8 mouse cellular contexts compared by ENCODE assay signal in the genomic region with DNA sequence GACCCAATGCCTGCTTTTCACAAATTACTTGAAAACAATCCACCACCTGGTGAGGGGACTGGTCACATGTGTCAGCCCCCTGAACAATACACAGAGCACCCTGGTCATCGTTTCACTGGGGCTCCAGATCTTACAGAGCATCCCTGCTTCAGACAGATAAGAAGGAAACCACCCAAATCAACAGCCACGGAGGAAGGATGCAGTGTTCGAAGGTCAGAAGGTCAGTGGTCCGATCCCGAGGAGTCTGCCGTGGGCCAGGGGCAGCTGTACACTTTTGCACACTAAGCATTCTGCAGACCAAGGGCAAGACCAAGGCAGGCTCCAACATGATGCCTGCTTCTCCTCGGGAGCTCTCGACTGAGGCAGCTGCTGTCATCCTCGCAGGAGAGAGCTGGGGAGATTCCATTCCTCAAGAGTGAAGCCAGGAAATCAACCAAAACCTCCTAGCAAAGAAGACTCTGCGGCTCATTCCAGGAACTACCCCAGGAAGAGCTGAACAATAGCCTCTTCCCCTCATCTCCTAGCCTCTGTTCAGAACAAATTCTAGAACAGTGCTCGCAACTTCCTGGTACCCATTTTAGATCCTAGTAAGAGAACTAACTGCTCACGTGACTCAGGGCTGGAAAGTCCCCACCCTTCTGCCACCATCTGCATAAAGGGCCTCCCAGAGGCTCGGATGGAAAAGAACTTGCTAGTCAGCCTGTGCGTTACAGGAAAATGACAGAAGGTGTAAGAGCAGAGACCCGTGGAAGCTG. TPM values are rescaled to one million over a fixed set of nuclear protein-coding genes. Genes with fewer than 3 reads are reported as not detected.
DNase-seq lines count a peak whose midpoint lies in the region; ATAC-seq and TF ChIP-seq lines count a peak whose summit lies in the region.

No protein-coding gene starts in this region.

- H3K27me3 ChIP-seq in hindbrain, embryonic 15.5 days: no peaks in the 10 kb centered on the region
- H3K27me3 ChIP-seq in liver, embryonic 13.5 days: no peaks in the 10 kb centered on the region

- no peak overlapping the region for H3K9ac ChIP-seq in hindbrain, embryonic 15.5 days
- H3K9ac ChIP-seq in liver, embryonic 13.5 days: peak overlapping the region; percentile 38; the same call in 1 of the 2 replicates

- H3K9me3 ChIP-seq in hindbrain, embryonic 15.5 days: no peaks in the 10 kb centered on the region
- H3K9me3 ChIP-seq in liver, embryonic 13.5 days (replicated peaks): no peaks in the 10 kb centered on the region

- H3K4me3 ChIP-seq in hindbrain, embryonic 15.5 days: no peak overlapping the region
- peak overlapping the region; percentile 32 for H3K4me3 ChIP-seq in liver, embryonic 13.5 days (replicated peaks)

- no peak overlapping the region for H3K4me2 ChIP-seq in hindbrain, embryonic 15.5 days
- H3K4me2 ChIP-seq in liver, embryonic 13.5 days: peak overlapping the region; percentile 55

- WGBS in hindbrain, embryonic 15.5 days: 66% methylated on average over 15 of the region's 15 CpGs
- 12% methylated on average over 15 of the region's 15 CpGs for whole genome bisulfite sequencing in liver, embryonic 13.5 days (ENCODE audit: insufficient replicate concordance)

- DNase-seq in frontal cortex, postnatal 25 days (ENCODE audit: low spot score in 2 of 2): no peak
- peak; percentile 11 for DNase-seq in brain, embryonic 14.5 days (ENCODE audit: low read depth)
- DNase-seq in liver, embryonic 13.5 days: no peak
- peak; percentile 43 to 60 for DNase-seq in spleen, postnatal 4 days (ENCODE audit: low spot score in 2 of 2)
- no peak for DNase-seq in urinary bladder, postnatal 4 days (ENCODE audit: low spot score in 2 of 2)
- no peak for DNase-seq in right cerebral cortex, postnatal 36 days (ENCODE audit: low spot score in 2 of 2)

- H3K4me1 ChIP-seq in hindbrain, embryonic 15.5 days (replicated peaks): peaks cover 12% of the 10 kb centered on the region; the same call in 1 of the 2 replicates
- peaks cover 50% of the 10 kb centered on the region for H3K4me1 ChIP-seq in liver, embryonic 13.5 days (replicated peaks)

- no peak for TF ChIP-seq CTCF in brain, embryonic 14.5 days (IDR thresholded peaks at IDR 0.05; ENCODE audit: borderline replicate concordance, extremely low read depth, insufficient read depth, insufficient read length)

- peak overlapping the region; percentile 25; the same call in 1 of the 2 replicates for H3K27ac ChIP-seq in hindbrain, embryonic 15.5 days (replicated peaks)
- peak overlapping the region; percentile 66; the same call in 1 of the 2 replicates for H3K27ac ChIP-seq in liver, embryonic 13.5 days

- no peaks in the 10 kb centered on the region for H3K36me3 ChIP-seq in hindbrain, embryonic 15.5 days
- no peaks in the 10 kb centered on the region for H3K36me3 ChIP-seq in liver, embryonic 13.5 days

- TF ChIP-seq POLR2A in brain, embryonic 14.5 days (IDR thresholded peaks at IDR 0.05; ENCODE audit: borderline replicate concordance, extremely low read depth, insufficient read depth, insufficient read length, poor library complexity, severe bottlenecking): no peak

- ATAC-seq in frontal cortex, adult (ENCODE audit: low TSS enrichment): peak; percentile 38; the same call in 1 of the 2 replicates
- no peak for ATAC-seq in hindbrain, embryonic 15.5 days (ENCODE audit: low FRiP score, low read depth)
- ATAC-seq in liver, embryonic 13.5 days (ENCODE audit: low read depth): peak; percentile 57

RNA-seq across cellular contexts. Expression of a gene that starts 14.7 kb away (rescaled TPM):
- 13.9 and 15.3 TPM in 2 replicates for polyA plus RNA-seq in brain, embryonic 14.5 days (2012; rRNA removed)
- 15.4 and 17.3 TPM in 2 replicates for polyA plus RNA-seq in hindbrain, embryonic 15.5 days (2015; fragmentation: Nextera tagmentation; extraction: Ambion mirVana)
- polyA plus RNA-seq in liver, embryonic 13.5 days (2015; fragmentation: Nextera tagmentation; extraction: Ambion mirVana): 2.9 and 3.1 TPM in 2 replicates

Comparison
In these comparisons a context has a peak if more than half of its experiments do, and no peak if none do; other contexts are left out.
1. DNase-seq: peak in brain, embryonic 14.5 days (single experiment) and spleen, postnatal 4 days (2 of 2); none in frontal cortex, postnatal 25 days (0 of 2), liver, embryonic 13.5 days (single experiment), urinary bladder, postnatal 4 days (0 of 2) and right cerebral cortex, postnatal 36 days (0 of 2).